Comparison of ENCODE assay signal across 8 mouse cellular contexts in the genomic region with DNA sequence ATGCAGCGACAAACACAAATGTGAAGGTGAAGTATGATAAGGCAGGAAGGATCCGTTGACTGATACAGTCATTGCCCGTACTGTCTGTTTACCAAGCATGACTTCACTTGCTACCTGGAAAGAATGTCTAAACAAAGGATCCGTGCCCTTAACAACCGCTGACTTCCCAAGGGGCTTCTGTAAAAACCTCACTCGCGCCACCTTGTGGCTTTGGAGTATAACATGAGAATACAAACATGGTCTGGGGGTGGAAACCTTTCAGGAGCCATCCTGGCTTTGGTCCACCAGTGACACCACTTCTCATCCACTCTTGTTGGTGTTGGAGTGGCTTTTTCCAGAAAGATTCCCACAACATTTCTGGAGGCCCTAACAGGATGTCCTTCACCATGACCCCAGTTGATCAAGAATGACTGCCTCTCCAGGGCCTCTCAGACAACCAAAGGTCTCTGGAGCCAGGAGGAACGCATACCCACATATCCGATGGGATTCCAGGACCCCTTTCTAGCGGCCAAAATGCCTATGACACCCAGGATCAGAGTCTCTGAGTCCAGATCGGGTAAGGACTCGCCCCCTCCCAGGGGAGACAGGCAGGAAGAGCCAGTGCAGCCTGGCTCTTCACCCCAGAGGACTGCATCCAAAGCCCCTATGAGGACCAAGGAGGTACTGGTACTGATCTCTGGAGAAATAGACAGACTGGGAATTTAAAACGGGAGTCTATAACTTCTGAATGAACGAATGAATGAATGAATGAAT. TPM values are rescaled to one million over a fixed set of nuclear protein-coding genes. Genes with fewer than 3 reads are reported as not detected.
DNase-seq lines count a peak whose midpoint lies in the region; ATAC-seq lines count a peak whose summit lies in the region.

No protein-coding gene starts in this region.

- H3K4me3 ChIP-seq in hindbrain, embryonic 10.5 days, result peak overlapping the region; percentile 24; the same call in 1 of the 2 replicates
- peak overlapping the region; percentile 88 for H3K4me3 ChIP-seq in megakaryocyte, embryonic 14.5 days (replicated peaks)

- no peaks in the 10 kb centered on the region for H3K36me3 ChIP-seq in hindbrain, embryonic 10.5 days
- no peaks in the 10 kb centered on the region for H3K36me3 ChIP-seq in megakaryocyte, embryonic 14.5 days (replicated peaks; ENCODE audit: low read length)

- DNase-seq in MN1 (ENCODE audit: low spot score), result peak; percentile 91
- peak; percentile 31 for DNase-seq in c-Kit-negative CD71-positive TER-119-positive erythroid progenitor cells, embryonic 14.5 days (ENCODE audit: low read depth, low spot score)
- DNase-seq in forelimb bud, embryonic 11.5 days (ENCODE audit: low read depth, low spot score), result peak; percentile 85
- peak; percentile 75 for DNase-seq in hindbrain, embryonic 10.5 days (ENCODE audit: low spot score)
- DNase-seq in layer of hippocampus, postnatal 36 days, result peak; percentile 49 to 62
- DNase-seq in right cerebral cortex, adult 2 months (ENCODE audit: low spot score in 2 of 2), result peak; percentile 73 to 79

- H3K27ac ChIP-seq in hindbrain, embryonic 10.5 days, result 0 out of 2 replicates have a peak overlapping the region, but pooled peaks have one; percentile 45

- ATAC-seq in erythroblast, adult 5-6 weeks (replicated peaks; ENCODE audit: low FRiP score, poor library complexity, severe bottlenecking), result no peak

- no peaks in the 10 kb centered on the region for H3K27me3 ChIP-seq in hindbrain, embryonic 10.5 days (ENCODE audit: insufficient read depth, poor library complexity, severe bottlenecking)
- peaks cover 14% of the 10 kb centered on the region for H3K27me3 ChIP-seq in megakaryocyte, embryonic 14.5 days (replicated peaks)

- H3K4me1 ChIP-seq in hindbrain, embryonic 10.5 days (replicated peaks), result peaks cover 17% of the 10 kb centered on the region
- peaks cover 40% of the 10 kb centered on the region for H3K4me1 ChIP-seq in megakaryocyte, embryonic 14.5 days

- WGBS in hindbrain, embryonic 10.5 days, result 28% methylated on average over 14 of the region's 14 CpGs

- H3K9me3 ChIP-seq in hindbrain, embryonic 10.5 days, result no peaks in the 10 kb centered on the region
- H3K9me3 ChIP-seq in megakaryocyte, embryonic 14.5 days, result no peaks in the 10 kb centered on the region

RNA-seq across cellular contexts. Expression of a gene that starts 7.0 kb away (rescaled TPM):
- polyA plus RNA-seq in hindbrain, embryonic 10.5 days (2016; fragmentation: Nextera tagmentation; extraction: Ambion mirVana), result not detected in 2 replicates
- not detected for total RNA-seq in layer of hippocampus, postnatal 36 days (2021)
- not detected in 2 replicates for polyA plus RNA-seq in megakaryocyte, embryonic 14.5 days (2012; ENCODE audit: insufficient read depth, low replicate concordance)
- total RNA-seq in erythroblast, adult 5-6 weeks (2015; ENCODE audit: low replicate concordance), result not detected in 2 replicates
- not detected in 2 replicates for total RNA-seq in erythroblast, adult 5-6 weeks (2017; ENCODE audit: low replicate concordance)

RNA-seq across cellular contexts. Expression of a gene that starts 9.4 kb away (rescaled TPM):
- polyA plus RNA-seq in hindbrain, embryonic 10.5 days (2016; fragmentation: Nextera tagmentation; extraction: Ambion mirVana), result 277 and 316 TPM in 2 replicates
- 100 to 1,000 TPM; 257 to 299 TPM for total RNA-seq in layer of hippocampus, postnatal 36 days (2021)
- polyA plus RNA-seq in megakaryocyte, embryonic 14.5 days (2012; ENCODE audit: insufficient read depth, low replicate concordance), result 1,190 and 1,969 TPM in 2 replicates
- total RNA-seq in erythroblast, adult 5-6 weeks (2015; ENCODE audit: low replicate concordance), result 46.5 and 57.5 TPM in 2 replicates
- total RNA-seq in erythroblast, adult 5-6 weeks (2017; ENCODE audit: low replicate concordance), result 19.8 and 25.9 TPM in 2 replicates

RNA-seq across cellular contexts. Expression of a gene that starts 52.4 kb away (rescaled TPM):
- polyA plus RNA-seq in hindbrain, embryonic 10.5 days (2016; fragmentation: Nextera tagmentation; extraction: Ambion mirVana), result 28.8 and 31.6 TPM in 2 replicates
- total RNA-seq in layer of hippocampus, postnatal 36 days (2021), result 1 to 10 TPM; 2.1 to 2.7 TPM
- 35.2 and 52.2 TPM in 2 replicates for polyA plus RNA-seq in megakaryocyte, embryonic 14.5 days (2012; ENCODE audit: insufficient read depth, low replicate concordance)
- total RNA-seq in erythroblast, adult 5-6 weeks (2015; ENCODE audit: low replicate concordance), result 655 and 701 TPM in 2 replicates
- total RNA-seq in erythroblast, adult 5-6 weeks (2017; ENCODE audit: low replicate concordance), result 713 and 810 TPM in 2 replicates

RNA-seq across cellular contexts. Expression of a gene that starts 53.3 kb away (rescaled TPM):
- polyA plus RNA-seq in hindbrain, embryonic 10.5 days (2016; fragmentation: Nextera tagmentation; extraction: Ambion mirVana), result not detected in 2 replicates
- not detected for total RNA-seq in layer of hippocampus, postnatal 36 days (2021)
- 0.10 TPM in 1 of 2 replicates, not detected in the other for polyA plus RNA-seq in megakaryocyte, embryonic 14.5 days (2012; ENCODE audit: insufficient read depth, low replicate concordance)
- total RNA-seq in erythroblast, adult 5-6 weeks (2015; ENCODE audit: low replicate concordance), result not detected in 2 replicates
- total RNA-seq in erythroblast, adult 5-6 weeks (2017; ENCODE audit: low replicate concordance), result 0.56 TPM in 1 of 2 replicates, not detected in the other

Comparison
In these comparisons a context has a peak if more than half of its experiments do, and no peak if none do; other contexts are left out.
1. DNase-seq: peak in every context shown above with its lines; median percentile 91 in MN1; 85 in forelimb bud, embryonic 11.5 days; 76 in right cerebral cortex, adult 2 months; 75 in hindbrain, embryonic 10.5 days; 56 in layer of hippocampus, postnatal 36 days; 31 in c-Kit-negative CD71-positive TER-119-positive erythroid progenitor cells, embryonic 14.5 days.
2. RNA of a gene that starts 9.4 kb away (total RNA-seq): 257 to 299 TPM in layer of hippocampus, postnatal 36 days; 19.8 to 57.5 TPM in erythroblast, adult 5-6 weeks; every median in the first group is over 4 times any median in the second.
3. RNA of a gene that starts 52.4 kb away (total RNA-seq): 655 to 810 TPM in erythroblast, adult 5-6 weeks; 2.1 to 2.7 TPM in layer of hippocampus, postnatal 36 days; every median in the first group is over 100 times any median in the second.